Mouse (Mus musculus): ENCODE results near the gene Hoxb8. TPM values are rescaled to one million over a fixed set of nuclear protein-coding genes. Genes with fewer than 3 reads are reported as not detected.
A peak's percentile ranks its signal among the peaks of the same experiment; 100 is the strongest.

Gene Hoxb8
- polyA plus RNA-seq (2015; fragmentation: Nextera tagmentation; extraction: Ambion mirVana) = 0.06 TPM in 1 of 2 replicates, not detected in the other

GRCm38 (mm10) chr11:96281855-96282570 lies at the start of gene Hoxb8:
TSS of gene Hoxb8 (plus strand) at chr11:96281905.
- Histone ChIP-seq H3K4me3 (replicated peaks) (no peak within 1 kb of the TSS), H3K27me3 (peaks cover 100% of the 10 kb centered on the region), H3K4me2 (no peak within 1 kb of the TSS), H3K9me3 (replicated peaks) (no peaks in the 10 kb centered on the region), H3K36me3 (no peaks in the 10 kb centered on the region), H3K9ac (no peak within 1 kb of the TSS), H3K27ac (no peak within 1 kb of the TSS), H3K4me1 (replicated peaks) (peaks cover 11% of the 10 kb centered on the region)
- 2% methylated on average over 27 of the region's 27 CpGs for WGBS (ENCODE audit: insufficient replicate concordance)
- no peak for DNase-seq
- ATAC-seq (ENCODE audit: low read depth) = no peak

- ATAC-seq (ENCODE audit: low read depth) = no peak
- H3K36me3 ChIP-seq = no peaks in the 10 kb centered on the region
- H3K4me3 ChIP-seq (replicated peaks) = no peak overlapping the region
- H3K4me2 ChIP-seq = no peak overlapping the region
- DNase-seq = peak; percentile 6
- H3K9ac ChIP-seq = no peak overlapping the region
- no peaks in the 10 kb centered on the region for H3K9me3 ChIP-seq (replicated peaks)
- WGBS (ENCODE audit: insufficient replicate concordance) = 2% methylated on average over 12 of the region's 12 CpGs
- H3K4me1 ChIP-seq (replicated peaks) = no peaks in the 10 kb centered on the region
- H3K27ac ChIP-seq = no peak overlapping the region
- H3K27me3 ChIP-seq = peaks cover 55% of the 10 kb centered on the region
Observed at GRCm38 (mm10) chr11:96234906-96235305, 46.8 kb upstream of the Hoxb8 start.

- DNase-seq = no peak
Observed at GRCm38 (mm10) chr11:96240211-96240610, 41.5 kb upstream of the Hoxb8 start.

GRCm38 (mm10) chr11:96250901-96251300 lies 30.8 kb upstream of the Hoxb8 start:
- WGBS (ENCODE audit: insufficient replicate concordance) = 1% methylated on average over 14 of the region's 14 CpGs

More at GRCm38 (mm10) chr11:96240211-96240610, 41.5 kb upstream of the Hoxb8 start:
- Histone ChIP-seq H3K9me3 (replicated peaks) (no peaks in the 10 kb centered on the region), H3K27me3 (peaks cover 37% of the 10 kb centered on the region), H3K27ac (no peak overlapping the region), H3K4me3 (replicated peaks) (no peak overlapping the region), H3K36me3 (no peaks in the 10 kb centered on the region), H3K4me1 (replicated peaks) (no peaks in the 10 kb centered on the region), H3K4me2 (no peak overlapping the region), H3K9ac (no peak overlapping the region)
- 4% methylated on average over 7 of the region's 7 CpGs for WGBS (ENCODE audit: insufficient replicate concordance)
- ATAC-seq (ENCODE audit: low read depth) = no peak

GRCm38 (mm10) chr11:96251480-96252031 lies 30.1 kb upstream of the Hoxb8 start:
- no peaks in the 10 kb centered on the region for H3K9me3 ChIP-seq (replicated peaks)
- ATAC-seq (ENCODE audit: low read depth) (no peak), DNase-seq (no peak)
- H3K4me1 ChIP-seq (replicated peaks) = no peaks in the 10 kb centered on the region
- no peaks in the 10 kb centered on the region for H3K36me3 ChIP-seq
- WGBS (ENCODE audit: insufficient replicate concordance) = 1% methylated on average over 46 of the region's 46 CpGs
- peaks cover 90% of the 10 kb centered on the region for H3K27me3 ChIP-seq
- no peak overlapping the region for H3K4me3 ChIP-seq (replicated peaks)
- H3K4me2 ChIP-seq = no peak overlapping the region
- no peak overlapping the region for H3K27ac ChIP-seq
- no peak overlapping the region for H3K9ac ChIP-seq

More at GRCm38 (mm10) chr11:96250901-96251300, 30.8 kb upstream of the Hoxb8 start:
- H3K9me3 ChIP-seq (replicated peaks) = no peaks in the 10 kb centered on the region
- DNase-seq (no peak), ATAC-seq (ENCODE audit: low read depth) (no peak)
- H3K4me2 ChIP-seq = no peak overlapping the region
- no peak overlapping the region for H3K9ac ChIP-seq
- peaks cover 85% of the 10 kb centered on the region for H3K27me3 ChIP-seq
- H3K4me1 ChIP-seq (replicated peaks) = no peaks in the 10 kb centered on the region
- no peak overlapping the region for H3K4me3 ChIP-seq (replicated peaks)
- no peaks in the 10 kb centered on the region for H3K36me3 ChIP-seq
- no peak overlapping the region for H3K27ac ChIP-seq

GRCm38 (mm10) chr11:96252541-96253120 lies 29.1 kb upstream of the Hoxb8 start:
- no peak for ATAC-seq (ENCODE audit: low read depth)
- WGBS (ENCODE audit: insufficient replicate concordance) = 6% methylated on average over 12 of the region's 12 CpGs

GRCm38 (mm10) chr11:96254221-96254620 lies 27.5 kb upstream of the Hoxb8 start:
- Histone ChIP-seq H3K27me3 (peaks cover 99% of the 10 kb centered on the region), H3K4me2 (no peak overlapping the region), H3K9me3 (replicated peaks) (no peaks in the 10 kb centered on the region), H3K27ac (no peak overlapping the region), H3K4me1 (replicated peaks) (no peaks in the 10 kb centered on the region), H3K9ac (no peak overlapping the region), H3K4me3 (replicated peaks) (no peak overlapping the region), H3K36me3 (no peaks in the 10 kb centered on the region)
- DNase-seq (no peak), ATAC-seq (ENCODE audit: low read depth) (no peak)
- WGBS (ENCODE audit: insufficient replicate concordance) = 5% methylated on average over 11 of the region's 11 CpGs

More at GRCm38 (mm10) chr11:96252541-96253120, 29.1 kb upstream of the Hoxb8 start:
- H3K4me1 ChIP-seq (replicated peaks) = no peaks in the 10 kb centered on the region
- no peak overlapping the region for H3K4me3 ChIP-seq (replicated peaks)
- H3K27me3 ChIP-seq = peaks cover 99% of the 10 kb centered on the region
- H3K36me3 ChIP-seq = no peaks in the 10 kb centered on the region
- H3K9me3 ChIP-seq (replicated peaks) = no peaks in the 10 kb centered on the region
- no peak overlapping the region for H3K27ac ChIP-seq
- H3K9ac ChIP-seq = no peak overlapping the region
- DNase-seq = no peak
- no peak overlapping the region for H3K4me2 ChIP-seq

GRCm38 (mm10) chr11:96255111-96255995 lies 26.4 kb upstream of the Hoxb8 start:
- no peak overlapping the region for H3K4me2 ChIP-seq
- 2% methylated on average over 39 of the region's 39 CpGs for WGBS (ENCODE audit: insufficient replicate concordance)
- DNase-seq = no peak

GRCm38 (mm10) chr11:96255996-96256445 lies 25.7 kb upstream of the Hoxb8 start:
- peaks cover 99% of the 10 kb centered on the region for H3K27me3 ChIP-seq
- no peaks in the 10 kb centered on the region for H3K4me1 ChIP-seq (replicated peaks)
- no peaks in the 10 kb centered on the region for H3K9me3 ChIP-seq (replicated peaks)
- H3K36me3 ChIP-seq = no peaks in the 10 kb centered on the region
- H3K27ac ChIP-seq = no peak overlapping the region
- no peak overlapping the region for H3K4me3 ChIP-seq (replicated peaks)
- no peak overlapping the region for H3K9ac ChIP-seq
- ATAC-seq (ENCODE audit: low read depth) (no peak), DNase-seq (no peak)
- WGBS (ENCODE audit: insufficient replicate concordance) = 7% methylated on average over 14 of the region's 14 CpGs
- H3K4me2 ChIP-seq = no peak overlapping the region

More at GRCm38 (mm10) chr11:96255111-96255995, 26.4 kb upstream of the Hoxb8 start:
- Histone ChIP-seq H3K4me1 (replicated peaks) (no peaks in the 10 kb centered on the region), H3K4me3 (replicated peaks) (no peak overlapping the region), H3K27me3 (peaks cover 99% of the 10 kb centered on the region), H3K27ac (no peak overlapping the region), H3K9me3 (replicated peaks) (no peaks in the 10 kb centered on the region), H3K9ac (no peak overlapping the region), H3K36me3 (no peaks in the 10 kb centered on the region)
- no peak for ATAC-seq (ENCODE audit: low read depth)

- no peak overlapping the region for H3K27ac ChIP-seq
- H3K9me3 ChIP-seq (replicated peaks) = no peaks in the 10 kb centered on the region
- peaks cover 99% of the 10 kb centered on the region for H3K27me3 ChIP-seq
- WGBS (ENCODE audit: insufficient replicate concordance) = 19% methylated on average over 2 of the region's 2 CpGs
- H3K4me1 ChIP-seq (replicated peaks) = no peaks in the 10 kb centered on the region
- H3K36me3 ChIP-seq = no peaks in the 10 kb centered on the region
- no peak overlapping the region for H3K4me2 ChIP-seq
- no peak for ATAC-seq (ENCODE audit: low read depth)
- no peak overlapping the region for H3K4me3 ChIP-seq (replicated peaks)
- no peak for DNase-seq
- no peak overlapping the region for H3K9ac ChIP-seq
Observed at GRCm38 (mm10) chr11:96257141-96257540, 24.6 kb upstream of the Hoxb8 start.

- DNase-seq (no peak), ATAC-seq (ENCODE audit: low read depth) (no peak)
- no peak overlapping the region for H3K4me3 ChIP-seq (replicated peaks)
- peaks cover 99% of the 10 kb centered on the region for H3K27me3 ChIP-seq
- no peak overlapping the region for H3K9ac ChIP-seq
- H3K36me3 ChIP-seq = no peaks in the 10 kb centered on the region
- no peaks in the 10 kb centered on the region for H3K9me3 ChIP-seq (replicated peaks)
- no peak overlapping the region for H3K27ac ChIP-seq
- no peak overlapping the region for H3K4me2 ChIP-seq
- 9% methylated on average over 2 of the region's 2 CpGs for WGBS (ENCODE audit: insufficient replicate concordance)
- no peaks in the 10 kb centered on the region for H3K4me1 ChIP-seq (replicated peaks)
Observed at GRCm38 (mm10) chr11:96259038-96259437, 22.7 kb upstream of the Hoxb8 start.

Measured in liver, embryonic 13.5 days (tissue).